Mouse (Mus musculus): Measurements from ENCODE around the gene Krt77. TPM values are rescaled to one million over a fixed set of nuclear protein-coding genes. Genes with fewer than 3 reads are reported as not detected.

The Krt77 gene
- polyA plus RNA-seq (2015; fragmentation: Nextera tagmentation; extraction: Ambion mirVana): not detected in 2 replicates

GRCm38 (mm10) chr15:101869431-101869830 lies at the start of gene Krt77:
Gene Krt77, minus strand, starts transcription at chr15:101869705.

DNA sequence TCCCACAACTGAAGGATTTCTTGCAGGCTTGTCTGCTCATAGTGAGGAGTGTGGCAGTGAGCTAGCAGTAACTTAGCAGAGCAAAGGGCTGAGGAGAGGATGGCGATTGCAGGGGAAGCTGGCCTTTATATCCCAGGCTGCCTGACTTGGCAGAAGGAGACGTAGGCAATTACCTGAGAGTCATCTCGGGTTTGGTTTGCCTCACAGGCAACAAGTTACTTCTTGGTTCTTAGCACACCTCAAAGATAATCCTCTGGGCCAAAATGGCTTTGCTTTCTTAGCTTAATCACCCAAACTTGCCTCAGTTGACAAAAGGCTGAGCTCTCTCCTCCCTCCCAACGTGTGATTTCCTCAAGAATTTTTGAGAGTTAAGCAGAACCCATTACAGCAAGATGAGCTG lies 23.3 kb upstream of the Krt77 start, which contains the start of gene Krt76:
TSS of gene Krt76 (minus strand) at position 101 of the 400 bp plus-strand sequence.

DNA sequence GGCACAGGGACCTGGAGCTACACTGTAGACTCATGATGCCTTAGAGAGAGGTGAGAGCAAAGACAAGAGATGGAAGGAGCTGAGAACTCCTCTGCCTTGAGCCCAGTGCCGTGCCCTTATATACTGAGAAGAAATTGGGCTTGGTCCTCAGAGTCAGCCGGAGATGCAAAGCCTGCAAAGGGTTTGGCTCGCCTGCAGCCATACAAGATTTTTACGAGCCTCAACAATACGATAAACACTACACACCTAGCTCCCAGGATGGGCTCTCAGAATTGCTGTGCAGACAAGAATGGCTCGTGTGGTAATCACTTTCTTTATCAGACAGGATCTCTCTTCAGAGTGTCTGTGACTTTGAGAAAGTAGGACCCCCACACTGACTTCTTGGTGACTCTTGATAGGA lies 18.8 kb downstream of the Krt77 start, which contains the start of gene Krt1:
TSS of gene Krt1 (minus strand) at position 101 of the 400 bp plus-strand sequence.

GRCm38 (mm10) chr15:101817875-101818274 lies 51.6 kb downstream of the Krt77 start, which contains the start of gene Krt2:
Gene Krt2, minus strand, starts transcription at chr15:101818169.

Small RNA genes lying within 50 kb of the gene (microRNA-seq; reads per million reads assigned to microRNA genes)
- not detected for gene Gm44356 (ENCODE audit: borderline replicate concordance, insufficient number of aligned reads)

Other genes with a start within 250 kb of the Krt77 start
- gene Gm5414, start 241.5 kb downstream of the Krt77 start, polyA plus RNA-seq (2015; fragmentation: Nextera tagmentation; extraction: Ambion mirVana): not detected in 2 replicates
- gene Gm5478, start 222.3 kb downstream of the Krt77 start, polyA plus RNA-seq (2015; fragmentation: Nextera tagmentation; extraction: Ambion mirVana): not detected in 2 replicates
- 0.16 TPM in 1 of 2 replicates, not detected in the other for gene Krt6b, start 189.4 kb downstream of the Krt77 start, polyA plus RNA-seq (2015; fragmentation: Nextera tagmentation; extraction: Ambion mirVana)
- gene Krt6a, start 175.4 kb downstream of the Krt77 start, polyA plus RNA-seq (2015; fragmentation: Nextera tagmentation; extraction: Ambion mirVana): 0.22 TPM in 1 of 2 replicates, not detected in the other
- 0.48 and 1.4 TPM in 2 replicates for gene Krt5, start 156.8 kb downstream of the Krt77 start, polyA plus RNA-seq (2015; fragmentation: Nextera tagmentation; extraction: Ambion mirVana)
- gene Krt71, start 126.6 kb downstream of the Krt77 start, polyA plus RNA-seq (2015; fragmentation: Nextera tagmentation; extraction: Ambion mirVana): 0.14 TPM in 1 of 2 replicates, not detected in the other
- not detected in 2 replicates for gene Krt72, start 83.2 kb downstream of the Krt77 start, polyA plus RNA-seq (2015; fragmentation: Nextera tagmentation; extraction: Ambion mirVana)
- gene Krt73, start 67.4 kb downstream of the Krt77 start, polyA plus RNA-seq (2015; fragmentation: Nextera tagmentation; extraction: Ambion mirVana): not detected in 2 replicates
- not detected in 2 replicates for gene Krt2, start 51.5 kb downstream of the Krt77 start, polyA plus RNA-seq (2015; fragmentation: Nextera tagmentation; extraction: Ambion mirVana)
- gene Krt1, start 18.9 kb downstream of the Krt77 start, polyA plus RNA-seq (2015; fragmentation: Nextera tagmentation; extraction: Ambion mirVana): 1.1 and 3.8 TPM in 2 replicates
- 0.05 and 0.10 TPM in 2 replicates for gene Krt76, start 23.2 kb upstream of the Krt77 start, polyA plus RNA-seq (2015; fragmentation: Nextera tagmentation; extraction: Ambion mirVana)
- gene Krt4, start 55.0 kb upstream of the Krt77 start, polyA plus RNA-seq (2015; fragmentation: Nextera tagmentation; extraction: Ambion mirVana): 0.12 and 8.4 TPM in 2 replicates
- 0.06 and 0.18 TPM in 2 replicates for gene Krt79, start 70.6 kb upstream of the Krt77 start, polyA plus RNA-seq (2015; fragmentation: Nextera tagmentation; extraction: Ambion mirVana)
- gene Krt78, start 84.6 kb upstream of the Krt77 start, polyA plus RNA-seq (2015; fragmentation: Nextera tagmentation; extraction: Ambion mirVana): 0.04 and 0.24 TPM in 2 replicates
- gene Krt8, start 134.8 kb upstream of the Krt77 start, polyA plus RNA-seq (2015; fragmentation: Nextera tagmentation; extraction: Ambion mirVana): 16.4 and 18.5 TPM in 2 replicates
- 17.9 and 22.7 TPM in 2 replicates for gene Krt18, start 158.5 kb upstream of the Krt77 start, polyA plus RNA-seq (2015; fragmentation: Nextera tagmentation; extraction: Ambion mirVana)
- gene Eif4b, start 204.1 kb upstream of the Krt77 start, polyA plus RNA-seq (2015; fragmentation: Nextera tagmentation; extraction: Ambion mirVana): 56.3 and 69.5 TPM in 2 replicates
- gene Tns2, start 230.7 kb upstream of the Krt77 start, polyA plus RNA-seq (2015; fragmentation: Nextera tagmentation; extraction: Ambion mirVana): 30.7 and 39.4 TPM in 2 replicates

All from adrenal gland, postnatal 0 days (tissue).